Mouse (Mus musculus) sigmoid colon, adult 10 weeks (tissue): ENCODE measurements around the gene Cebpb. TPM values are rescaled to one million over a fixed set of nuclear protein-coding genes. Genes with fewer than 3 reads are reported as not detected.

ENCODE experiments used
- polyA plus RNA-seq: library from polyadenylated mRNA; stranded (reverse); fragments of 350-450 nt; fragmentation: Illumina TruSeq; extraction: RNeasy Lipid Tissue Mini Kit (QIAGEN cat#74804); gene quantifications from one replicate; pipeline ENCODE4 v1.2.3, GENCODE M21; 2014; ENCODE audit warnings: low read depth, low replicate concordance

Cebpb gene
- 5.6 TPM for polyA plus RNA-seq

DNA sequence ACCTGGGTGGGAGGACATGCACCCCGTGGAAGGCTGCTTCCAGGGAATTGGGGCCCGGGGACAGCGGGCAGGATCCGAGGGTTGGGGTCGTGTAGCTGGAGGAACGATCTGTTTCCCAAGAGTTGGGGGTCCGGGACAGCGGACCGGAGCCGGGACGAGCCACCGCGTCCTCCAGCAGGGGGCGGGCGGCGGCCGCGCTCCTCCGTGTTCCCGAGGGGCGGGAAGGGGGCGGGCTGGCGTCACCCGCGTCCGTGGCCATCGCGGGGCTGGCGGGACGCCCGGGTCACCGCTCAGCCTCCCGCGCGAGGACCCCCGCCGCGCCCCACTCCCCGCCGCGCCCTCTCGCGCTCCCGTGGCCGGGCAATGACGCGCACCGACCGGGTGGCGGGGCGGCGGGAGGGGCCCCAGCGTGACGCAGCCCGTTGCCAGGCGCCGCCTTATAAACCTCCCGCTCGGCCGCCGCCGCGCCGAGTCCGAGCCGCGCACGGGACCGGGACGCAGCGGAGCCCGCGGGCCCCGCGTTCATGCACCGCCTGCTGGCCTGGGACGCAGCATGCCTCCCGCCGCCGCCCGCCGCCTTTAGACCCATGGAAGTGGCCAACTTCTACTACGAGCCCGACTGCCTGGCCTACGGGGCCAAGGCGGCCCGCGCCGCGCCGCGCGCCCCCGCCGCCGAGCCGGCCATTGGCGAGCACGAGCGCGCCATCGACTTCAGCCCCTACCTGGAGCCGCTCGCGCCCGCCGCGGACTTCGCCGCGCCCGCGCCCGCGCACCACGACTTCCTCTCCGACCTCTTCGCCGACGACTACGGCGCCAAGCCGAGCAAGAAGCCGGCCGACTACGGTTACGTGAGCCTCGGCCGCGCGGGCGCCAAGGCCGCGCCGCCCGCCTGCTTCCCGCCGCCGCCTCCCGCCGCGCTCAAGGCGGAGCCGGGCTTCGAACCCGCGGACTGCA is at the start of gene Cebpb:
Cebpb (plus strand) TSS at position 418 of the 954 bp plus-strand sequence.

DNA sequence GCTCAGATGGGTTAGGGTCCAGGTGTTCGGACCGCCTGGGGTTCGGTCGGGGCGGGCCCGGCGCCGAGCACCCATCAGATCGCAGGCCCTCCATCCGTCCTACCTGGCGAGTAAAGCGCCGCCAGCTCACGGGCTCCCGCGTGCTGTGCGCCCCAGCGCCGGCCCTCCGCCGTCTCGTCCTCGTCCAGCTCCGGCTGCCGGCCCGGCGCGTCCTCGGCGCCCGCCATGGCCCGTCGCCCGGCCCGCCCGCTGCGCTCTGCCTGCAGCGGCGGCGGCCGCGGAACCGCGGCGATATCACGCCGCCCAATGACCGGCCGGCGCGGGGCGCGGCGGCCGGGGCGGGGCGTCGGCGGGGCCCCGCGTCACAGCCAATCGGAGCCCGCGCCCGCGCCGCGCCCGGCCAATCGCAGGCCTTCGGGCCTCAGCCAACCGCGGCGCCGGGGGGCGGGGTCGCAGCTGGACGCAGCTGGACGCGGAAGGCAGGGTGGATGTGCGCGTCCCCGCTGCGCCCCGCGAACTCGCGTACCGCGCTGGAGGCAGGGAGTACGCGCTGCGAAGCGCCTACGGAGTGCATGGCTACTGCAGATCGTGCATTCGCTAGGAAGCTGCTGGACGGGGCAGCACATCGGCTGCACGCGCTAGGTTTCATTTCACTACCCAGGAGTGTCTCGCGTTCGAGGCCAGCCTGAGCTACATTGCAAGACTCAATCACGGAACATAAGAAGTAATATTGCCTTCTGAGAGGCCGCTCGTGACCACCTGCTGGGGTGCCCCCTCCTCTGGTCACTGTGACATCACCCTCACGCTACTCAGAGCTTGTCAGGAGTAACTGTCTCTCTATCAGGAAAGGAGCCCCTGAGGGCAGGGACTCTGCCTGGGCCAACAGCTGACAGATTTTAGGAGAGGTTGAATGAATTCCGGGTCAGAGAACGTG is 27.2 kb upstream of the Cebpb start, which contains the start of gene Gm20431:
Gm20431 (minus strand) TSS at position 227 of the 934 bp plus-strand sequence.

DNA sequence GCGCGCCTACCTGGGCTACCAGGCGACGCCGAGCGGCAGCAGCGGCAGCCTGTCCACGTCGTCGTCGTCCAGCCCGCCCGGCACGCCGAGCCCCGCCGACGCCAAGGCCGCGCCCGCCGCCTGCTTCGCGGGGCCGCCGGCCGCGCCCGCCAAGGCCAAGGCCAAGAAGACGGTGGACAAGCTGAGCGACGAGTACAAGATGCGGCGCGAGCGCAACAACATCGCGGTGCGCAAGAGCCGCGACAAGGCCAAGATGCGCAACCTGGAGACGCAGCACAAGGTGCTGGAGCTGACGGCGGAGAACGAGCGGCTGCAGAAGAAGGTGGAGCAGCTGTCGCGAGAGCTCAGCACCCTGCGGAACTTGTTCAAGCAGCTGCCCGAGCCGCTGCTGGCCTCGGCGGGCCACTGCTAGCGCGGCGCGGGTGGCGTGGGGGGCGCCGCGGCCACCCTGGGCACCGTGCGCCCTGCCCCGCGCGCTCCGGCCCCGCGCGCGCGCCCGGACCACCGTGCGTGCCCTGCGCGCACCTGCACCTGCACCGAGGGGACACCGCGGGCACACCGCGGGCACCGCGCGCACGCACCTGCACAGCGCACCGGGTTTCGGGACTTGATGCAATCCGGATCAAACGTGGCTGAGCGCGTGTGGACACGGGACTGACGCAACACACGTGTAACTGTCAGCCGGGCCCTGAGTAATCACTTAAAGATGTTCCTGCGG is 945 bp downstream of the Cebpb start, which contains the start of gene Tmem189:
Tmem189 (minus strand) TSS at position 322 of the 718 bp plus-strand sequence.

Other genes starting within 250 kb of the Cebpb start
- 25.3 TPM for gene Rnf114, start 196.3 kb upstream of the Cebpb start, polyA plus RNA-seq
- gene Spata2, start 196.0 kb upstream of the Cebpb start, polyA plus RNA-seq = 8.9 TPM
- gene Snai1, start 150.7 kb upstream of the Cebpb start, polyA plus RNA-seq = not detected
- gene Ube2v1, start 56.8 kb upstream of the Cebpb start, polyA plus RNA-seq = 64.4 TPM
- gene Gm20431, start 27.4 kb upstream of the Cebpb start, polyA plus RNA-seq = not detected
- 9.6 TPM for gene Tmem189, start 907 bp downstream of the Cebpb start, polyA plus RNA-seq
- gene Ptpn1, start 243.1 kb downstream of the Cebpb start, polyA plus RNA-seq = 26.2 TPM